In the genomic region with DNA sequence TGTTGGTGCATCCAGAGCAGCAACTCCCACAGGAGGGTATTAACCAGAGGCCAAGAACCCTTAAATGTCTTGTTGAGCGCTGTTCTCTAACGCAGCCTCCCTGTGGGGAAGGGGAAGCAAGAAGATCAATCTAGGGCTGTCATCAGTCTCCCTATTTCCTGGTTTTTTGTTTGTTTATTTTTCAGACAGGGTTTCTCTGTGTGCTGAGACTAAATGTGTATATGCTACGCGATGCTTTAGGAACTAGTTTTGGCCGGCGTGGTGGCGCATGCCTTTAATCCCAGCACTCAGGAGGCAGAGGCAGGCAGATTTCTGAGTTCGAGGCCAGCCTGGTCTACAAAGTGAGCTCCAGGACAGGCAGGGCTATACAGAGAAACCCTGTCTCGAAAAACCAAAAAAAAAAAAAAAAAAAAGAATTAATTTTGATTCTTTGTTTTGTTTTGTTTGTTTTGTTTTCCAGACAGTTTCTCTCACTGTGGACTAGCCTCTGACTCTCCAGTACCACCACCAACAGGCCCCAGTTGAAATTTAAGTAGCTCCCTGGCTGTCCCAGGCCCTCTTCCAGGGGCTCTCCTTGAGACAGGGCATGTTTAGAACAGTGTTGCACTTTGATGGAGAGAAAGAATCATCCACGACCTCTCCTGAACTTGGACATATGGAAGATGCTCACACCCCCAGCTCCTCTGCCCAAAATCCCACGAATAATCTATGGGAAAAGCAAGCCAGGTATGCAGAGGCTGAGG, we compare ENCODE assay signal across 8 mouse cellular contexts. TPM values are rescaled to one million over a fixed set of nuclear protein-coding genes. Genes with fewer than 3 reads are reported as not detected.
DNase-seq lines count a peak whose midpoint lies in the region; ATAC-seq lines count a peak whose summit lies in the region.
"Had no signal": no experiment of that assay in that cellular context is flagged by ENCODE, and none has a peak within 500 bp of the region (broad histone marks: within the 10 kb centered on the region; RNA-seq: fewer than 3 reads in every experiment).

No protein-coding gene starts in this region.

- no peaks in the 10 kb centered on the region for H3K27me3 ChIP-seq in liver, embryonic 11.5 days (replicated peaks; ENCODE audit: control insufficient read depth, insufficient read depth, low read length)
- H3K27me3 ChIP-seq in forebrain, embryonic 15.5 days: no peaks in the 10 kb centered on the region
- H3K27me3 ChIP-seq in limb, embryonic 13.5 days: no peaks in the 10 kb centered on the region
- H3K27me3 ChIP-seq in stomach, embryonic 14.5 days (ENCODE audit: control insufficient read depth, insufficient read depth, low read length): no peaks in the 10 kb centered on the region

- H3K4me2 ChIP-seq in liver, embryonic 11.5 days: peak overlapping the region; percentile 88
- peak overlapping the region; percentile 97 for H3K4me2 ChIP-seq in forebrain, embryonic 15.5 days (replicated peaks)
- H3K4me2 ChIP-seq in limb, embryonic 13.5 days (replicated peaks): peak overlapping the region; percentile 96
- peak overlapping the region; percentile 91 for H3K4me2 ChIP-seq in stomach, embryonic 14.5 days (replicated peaks; ENCODE audit: low read depth, low read length)

- H3K9ac ChIP-seq in liver, embryonic 11.5 days (ENCODE audit: low read depth, low read length): no peak overlapping the region
- peak overlapping the region; percentile 55 for H3K9ac ChIP-seq in forebrain, embryonic 15.5 days (replicated peaks)
- H3K9ac ChIP-seq in limb, embryonic 13.5 days: no peak overlapping the region
- H3K9ac ChIP-seq in stomach, embryonic 14.5 days (replicated peaks; ENCODE audit: low read depth, low read length): no peak overlapping the region

- no peak for DNase-seq in liver, embryonic 11.5 days (ENCODE audit: low spot score)
- DNase-seq in liver: no peak
- no peak for DNase-seq in adrenal gland, postnatal 14 days
- no peak for DNase-seq in right cerebral cortex, adult 2 months (ENCODE audit: low spot score in 2 of 2)
- DNase-seq: lung, postnatal 10 days had no signal

- ATAC-seq in liver, embryonic 11.5 days (replicated peaks; ENCODE audit: low FRiP score): no peak
- ATAC-seq in forebrain, embryonic 15.5 days (replicated peaks): no peak
- ATAC-seq in limb, embryonic 13.5 days (ENCODE audit: low FRiP score, low read depth): no peak
- ATAC-seq in stomach, embryonic 14.5 days (ENCODE audit: insufficient number of reproducible peaks, insufficient read depth, low FRiP score, low read depth): no peak

- 0 out of 2 replicates have a peak overlapping the region, but pooled peaks have one; percentile 51 for H3K27ac ChIP-seq in liver, embryonic 11.5 days (ENCODE audit: low read depth, low read length)
- peak overlapping the region; percentile 94 for H3K27ac ChIP-seq in forebrain, embryonic 15.5 days (replicated peaks)
- H3K27ac ChIP-seq in limb, embryonic 13.5 days: 0 out of 2 replicates have a peak overlapping the region, but pooled peaks have one; percentile 94
- no peak overlapping the region for H3K27ac ChIP-seq in stomach, embryonic 14.5 days (ENCODE audit: low read length)

- H3K9me3 ChIP-seq in liver, embryonic 11.5 days (ENCODE audit: control insufficient read depth, low read length): no peaks in the 10 kb centered on the region
- no peaks in the 10 kb centered on the region for H3K9me3 ChIP-seq in forebrain, embryonic 15.5 days
- H3K9me3 ChIP-seq in limb, embryonic 13.5 days: no peaks in the 10 kb centered on the region
- H3K9me3 ChIP-seq in stomach, embryonic 14.5 days (ENCODE audit: control insufficient read depth, low read depth, low read length): no peaks in the 10 kb centered on the region

- peaks cover 26% of the 10 kb centered on the region for H3K4me1 ChIP-seq in liver, embryonic 11.5 days (replicated peaks; ENCODE audit: control insufficient read depth, insufficient read depth, low read length)
- H3K4me1 ChIP-seq in forebrain, embryonic 15.5 days: peaks cover 33% of the 10 kb centered on the region
- H3K4me1 ChIP-seq in limb, embryonic 13.5 days: peaks cover 28% of the 10 kb centered on the region
- H3K4me1 ChIP-seq in stomach, embryonic 14.5 days (ENCODE audit: control insufficient read depth, insufficient read depth, low read length): peaks cover 14% of the 10 kb centered on the region; the same call in 1 of the 2 replicates

- peak overlapping the region; percentile 73 for H3K4me3 ChIP-seq in liver, embryonic 11.5 days (ENCODE audit: low read depth, low read length)
- H3K4me3 ChIP-seq in forebrain, embryonic 15.5 days: peak overlapping the region; percentile 75
- peak overlapping the region; percentile 76 for H3K4me3 ChIP-seq in limb, embryonic 13.5 days
- H3K4me3 ChIP-seq in stomach, embryonic 14.5 days (ENCODE audit: low read depth, low read length): no peak overlapping the region

- WGBS in liver, embryonic 11.5 days: 79% methylated on average over 11 of the region's 11 CpGs
- 84% methylated on average over 11 of the region's 11 CpGs for whole genome bisulfite sequencing in forebrain, embryonic 15.5 days
- 81% methylated on average over 11 of the region's 11 CpGs for WGBS in limb, embryonic 13.5 days
- WGBS in stomach, embryonic 14.5 days: 65% methylated on average over 11 of the region's 11 CpGs

- H3K36me3 ChIP-seq in liver, embryonic 11.5 days (ENCODE audit: control insufficient read depth, insufficient read depth, low read length): no peaks in the 10 kb centered on the region
- H3K36me3 ChIP-seq in forebrain, embryonic 15.5 days: peaks cover 10% of the 10 kb centered on the region
- peaks cover 10% of the 10 kb centered on the region for H3K36me3 ChIP-seq in limb, embryonic 13.5 days
- H3K36me3 ChIP-seq in stomach, embryonic 14.5 days (ENCODE audit: control insufficient read depth, insufficient read depth, low read length): peaks cover 11% of the 10 kb centered on the region

RNA-seq across cellular contexts. Expression of a gene that starts 1.3 kb away (rescaled TPM):
- 70.7 and 74.5 TPM in 2 replicates for polyA plus RNA-seq in liver, embryonic 11.5 days (2014; fragmentation: Nextera tagmentation; extraction: Ambion mirVana)
- 61.8 and 62.0 TPM in 2 replicates for polyA plus RNA-seq in forebrain, embryonic 15.5 days (2015; fragmentation: Nextera tagmentation; extraction: Ambion mirVana)
- 56.1 and 56.2 TPM in 2 replicates for polyA plus RNA-seq in limb, embryonic 13.5 days (2015; fragmentation: Nextera tagmentation; extraction: Ambion mirVana)
- 66.9 and 67.5 TPM in 2 replicates for polyA plus RNA-seq in stomach, embryonic 14.5 days (2014; fragmentation: Nextera tagmentation; extraction: Ambion mirVana)
- 72.1 and 88.0 TPM in 2 replicates for total RNA-seq in adrenal gland, postnatal 14 days (2021)

RNA-seq across cellular contexts. Expression of a gene that starts 5.0 kb away (rescaled TPM):
- polyA plus RNA-seq in liver, embryonic 11.5 days (2014; fragmentation: Nextera tagmentation; extraction: Ambion mirVana): 96.5 and 110 TPM in 2 replicates
- 14.4 and 16.7 TPM in 2 replicates for polyA plus RNA-seq in forebrain, embryonic 15.5 days (2015; fragmentation: Nextera tagmentation; extraction: Ambion mirVana)
- 9.8 and 12.2 TPM in 2 replicates for polyA plus RNA-seq in limb, embryonic 13.5 days (2015; fragmentation: Nextera tagmentation; extraction: Ambion mirVana)
- 23.2 and 23.3 TPM in 2 replicates for polyA plus RNA-seq in stomach, embryonic 14.5 days (2014; fragmentation: Nextera tagmentation; extraction: Ambion mirVana)
- 336 and 337 TPM in 2 replicates for total RNA-seq in adrenal gland, postnatal 14 days (2021)

RNA-seq across cellular contexts. Expression of a gene that starts 7.1 kb away (rescaled TPM):
- 2.1 and 2.4 TPM in 2 replicates for polyA plus RNA-seq in liver, embryonic 11.5 days (2014; fragmentation: Nextera tagmentation; extraction: Ambion mirVana)
- 0.55 and 0.60 TPM in 2 replicates for polyA plus RNA-seq in forebrain, embryonic 15.5 days (2015; fragmentation: Nextera tagmentation; extraction: Ambion mirVana)
- polyA plus RNA-seq in limb, embryonic 13.5 days (2015; fragmentation: Nextera tagmentation; extraction: Ambion mirVana): 0.41 and 0.57 TPM in 2 replicates
- 0.52 and 0.65 TPM in 2 replicates for polyA plus RNA-seq in stomach, embryonic 14.5 days (2014; fragmentation: Nextera tagmentation; extraction: Ambion mirVana)
- total RNA-seq in adrenal gland, postnatal 14 days (2021): 1.2 and 1.5 TPM in 2 replicates

RNA-seq across cellular contexts. Expression of a gene that starts 12.3 kb away (rescaled TPM):
- 22.2 and 25.7 TPM in 2 replicates for polyA plus RNA-seq in liver, embryonic 11.5 days (2014; fragmentation: Nextera tagmentation; extraction: Ambion mirVana)
- 18.8 and 24.8 TPM in 2 replicates for polyA plus RNA-seq in forebrain, embryonic 15.5 days (2015; fragmentation: Nextera tagmentation; extraction: Ambion mirVana)
- polyA plus RNA-seq in limb, embryonic 13.5 days (2015; fragmentation: Nextera tagmentation; extraction: Ambion mirVana): 24.9 and 26.2 TPM in 2 replicates
- polyA plus RNA-seq in stomach, embryonic 14.5 days (2014; fragmentation: Nextera tagmentation; extraction: Ambion mirVana): 20.1 and 22.5 TPM in 2 replicates
- total RNA-seq in adrenal gland, postnatal 14 days (2021): 23.1 and 23.2 TPM in 2 replicates

RNA-seq across cellular contexts. Expression of a gene that starts 28.9 kb away (rescaled TPM):
- polyA plus RNA-seq in liver, embryonic 11.5 days (2014; fragmentation: Nextera tagmentation; extraction: Ambion mirVana): 9.6 and 12.8 TPM in 2 replicates
- polyA plus RNA-seq in forebrain, embryonic 15.5 days (2015; fragmentation: Nextera tagmentation; extraction: Ambion mirVana): 15.2 and 16.1 TPM in 2 replicates
- polyA plus RNA-seq in limb, embryonic 13.5 days (2015; fragmentation: Nextera tagmentation; extraction: Ambion mirVana): 25.7 and 26.8 TPM in 2 replicates
- polyA plus RNA-seq in stomach, embryonic 14.5 days (2014; fragmentation: Nextera tagmentation; extraction: Ambion mirVana): 11.2 and 13.6 TPM in 2 replicates
- 95.9 and 108 TPM in 2 replicates for total RNA-seq in adrenal gland, postnatal 14 days (2021)
